Mouse (Mus musculus) CD4-positive, CD25-positive, alpha-beta regulatory T cell, adult 4 months (primary cell): Measurements from ENCODE around the gene Hist1h2ao. TPM values are rescaled to one million over a fixed set of nuclear protein-coding genes. Genes with fewer than 3 reads are reported as not detected.
"Not testable (repeated sequence)": the region's sequence is repeated elsewhere in the genome, so short reads cannot be mapped to it uniquely, and the experiment has no call there.

ENCODE experiments used
- ATAC-seq: one replicate; pipeline ENCODE4 v1.8.0; 2017
- polyA plus RNA-seq, 2 experiments: library from polyadenylated mRNA; unstranded; fragments of 100-300 nt; shearing (Covaris generic); gene quantifications; one replicate each; pipeline ENCODE4 v1.2.1; 2017

Gene Hist1h2ao
- polyA plus RNA-seq, 2 experiments from 2014 or later: not detected

DNA sequence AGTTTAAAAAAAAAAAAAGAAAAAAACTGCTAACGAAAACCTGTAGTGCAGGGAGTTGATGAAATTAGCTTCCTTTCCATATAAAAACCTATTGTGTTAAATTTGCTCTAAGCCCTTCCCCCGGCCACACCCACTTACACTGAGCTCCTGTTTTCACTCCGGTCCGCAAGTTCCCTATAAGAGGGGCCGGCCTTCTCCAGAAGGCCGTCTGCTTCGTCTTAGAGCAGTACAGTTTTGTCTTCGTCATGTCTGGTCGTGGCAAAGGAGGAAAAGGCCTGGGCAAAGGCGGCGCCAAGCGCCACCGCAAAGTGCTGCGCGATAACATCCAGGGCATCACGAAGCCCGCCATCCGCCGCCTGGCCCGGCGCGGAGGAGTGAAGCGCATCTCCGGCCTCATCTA lies 1.3 kb downstream of the Hist1h2ao start, which contains the start of gene Hist1h4m:
Hist1h4m (plus strand) TSS at position 208 of the 400 bp plus-strand sequence.
- peak; percentile 46 for ATAC-seq

GRCm38 (mm10) chr13:21812092-21812491 lies 1.8 kb downstream of the Hist1h2ao start:
- ATAC-seq: not testable (repeated sequence)

- peak; percentile 64 for ATAC-seq
These were observed 10.0 kb downstream of the Hist1h2ao start for GRCm38 (mm10) chr13:21820082-21820890.

DNA sequence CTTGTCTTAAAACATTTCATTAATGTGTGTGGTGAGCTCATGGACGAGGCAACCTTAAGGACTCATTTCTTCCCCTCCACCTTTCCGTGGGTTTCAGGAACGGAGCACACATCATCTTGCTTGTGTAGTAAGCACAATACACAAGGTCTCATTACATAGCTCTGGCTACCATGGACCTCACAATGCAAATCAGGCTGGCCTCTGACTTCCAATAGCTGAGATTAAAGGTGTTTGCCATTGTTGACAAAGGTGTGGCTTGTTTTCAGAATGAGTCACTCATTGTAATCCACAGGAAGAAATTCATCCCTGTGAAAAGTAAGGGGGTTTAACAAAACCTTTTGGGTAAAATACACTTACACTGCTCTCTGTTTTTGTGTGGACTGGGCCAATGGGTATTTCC lies 18.2 kb downstream of the Hist1h2ao start:
- no peak for ATAC-seq

GRCm38 (mm10) chr13:21830344-21830743 lies 20.1 kb downstream of the Hist1h2ao start:
- no peak for ATAC-seq

- peak; percentile 59 for ATAC-seq
These were observed 21.4 kb downstream of the Hist1h2ao start, which contains the start of gene Hist1h4n for GRCm38 (mm10) chr13:21831418-21832394. Hist1h4n (minus strand) TSS chr13:21832196.

GRCm38 (mm10) chr13:21833461-21833860 lies 23.2 kb downstream of the Hist1h2ao start, which contains the start of the genes Hist1h2ap and Hist1h2br:
Hist1h2ap (minus strand) TSS chr13:21833507.
Hist1h2br (plus strand) TSS chr13:21833743.
- peak; percentile 82 for ATAC-seq

DNA sequence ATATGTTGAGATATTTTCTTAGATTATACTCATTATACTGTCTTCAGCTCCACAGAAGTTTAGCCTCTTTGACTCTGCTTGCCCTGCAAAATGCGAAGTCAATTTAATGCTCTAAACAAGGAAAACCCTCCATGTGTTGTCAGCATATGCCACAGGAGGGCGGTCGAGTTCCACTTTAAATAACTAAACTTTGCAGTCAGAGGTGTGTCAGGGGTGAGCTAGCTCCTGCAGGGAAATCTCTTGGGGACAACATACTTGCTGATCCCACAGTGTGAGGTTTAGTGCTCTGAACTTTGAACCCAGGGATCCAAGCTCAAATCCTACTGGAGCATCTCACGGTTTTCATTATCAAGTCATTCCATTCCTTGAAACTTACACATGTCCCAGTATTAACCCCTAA lies 30.2 kb downstream of the Hist1h2ao start:
- ATAC-seq: peak; percentile 94

DNA sequence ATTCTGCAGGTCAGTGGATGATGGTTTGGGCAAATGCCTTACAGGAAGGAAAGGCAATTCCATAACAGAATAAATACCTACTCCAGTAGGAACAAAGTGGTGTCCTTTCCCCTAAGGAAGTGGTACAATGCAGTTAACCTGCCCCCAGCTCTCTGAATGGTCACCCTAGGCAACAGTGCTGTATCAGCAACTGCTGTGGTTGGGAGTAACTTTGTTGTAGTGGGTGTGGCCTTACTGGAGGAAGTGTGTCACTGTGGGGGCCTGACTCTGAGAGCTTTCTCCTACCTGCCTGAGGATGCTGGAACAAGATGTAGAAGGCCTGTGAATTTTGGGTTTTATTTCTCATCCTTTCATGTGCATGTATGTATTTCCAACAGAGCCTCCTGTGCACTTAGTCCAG lies 36.1 kb downstream of the Hist1h2ao start:
- peak; percentile 45 for ATAC-seq

GRCm38 (mm10) chr13:21847883-21848282 lies 37.6 kb downstream of the Hist1h2ao start:
- no peak for ATAC-seq

DNA sequence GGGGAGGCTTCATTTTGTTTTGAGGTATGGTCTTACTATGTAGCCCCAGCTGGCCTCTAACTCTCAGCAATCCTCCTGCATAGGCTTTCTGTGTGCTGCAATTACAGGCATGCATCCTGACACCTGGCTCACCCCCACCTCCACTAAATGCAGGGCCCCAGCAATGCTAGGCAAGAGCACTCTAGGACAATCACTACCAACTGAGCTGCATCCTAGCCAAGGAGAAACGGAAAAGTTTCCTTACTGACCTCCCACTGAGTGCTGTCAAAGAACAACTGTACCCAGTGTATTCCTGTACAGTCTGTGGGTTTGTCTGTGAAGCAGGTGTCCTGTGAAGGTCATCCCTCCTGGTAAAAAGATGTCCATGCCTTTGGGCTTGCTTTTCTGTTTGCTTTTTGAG lies 40.4 kb downstream of the Hist1h2ao start:
- not testable (repeated sequence) for ATAC-seq

DNA sequence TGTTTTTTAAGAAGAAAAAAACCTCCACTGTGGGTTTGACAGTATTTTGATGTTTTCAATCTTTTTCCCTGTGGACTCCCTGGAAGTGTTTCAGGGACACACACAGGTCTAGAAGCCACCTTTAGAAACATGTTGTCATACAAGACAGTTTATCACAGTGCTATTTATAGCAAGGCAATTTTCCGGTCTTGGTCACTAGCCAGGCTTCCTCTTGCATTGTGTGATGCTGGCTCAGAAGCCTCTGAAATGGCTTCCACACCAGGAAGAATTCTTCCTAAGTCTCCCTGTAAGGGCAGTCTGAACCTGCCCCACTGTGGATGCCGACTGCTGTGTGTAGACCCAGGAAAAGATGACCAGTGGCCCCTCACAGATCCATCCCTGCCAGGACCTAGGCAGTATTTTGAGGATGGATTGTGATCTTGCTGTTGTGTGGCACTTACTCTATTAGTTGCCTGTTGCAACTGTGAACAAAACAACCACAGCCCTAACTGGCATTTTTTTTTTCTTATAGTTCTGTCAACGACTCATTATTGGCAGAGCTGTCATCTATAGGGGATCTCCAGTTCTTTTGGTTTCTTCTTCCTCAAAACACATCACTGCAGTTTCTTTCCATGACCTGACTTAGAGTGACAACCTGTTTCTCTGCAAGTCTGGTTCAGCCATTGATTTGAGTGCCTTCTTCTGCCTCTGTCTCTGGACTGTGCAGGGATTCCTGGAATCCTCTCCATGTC lies 42.1 kb downstream of the Hist1h2ao start:
- no peak for ATAC-seq

DNA sequence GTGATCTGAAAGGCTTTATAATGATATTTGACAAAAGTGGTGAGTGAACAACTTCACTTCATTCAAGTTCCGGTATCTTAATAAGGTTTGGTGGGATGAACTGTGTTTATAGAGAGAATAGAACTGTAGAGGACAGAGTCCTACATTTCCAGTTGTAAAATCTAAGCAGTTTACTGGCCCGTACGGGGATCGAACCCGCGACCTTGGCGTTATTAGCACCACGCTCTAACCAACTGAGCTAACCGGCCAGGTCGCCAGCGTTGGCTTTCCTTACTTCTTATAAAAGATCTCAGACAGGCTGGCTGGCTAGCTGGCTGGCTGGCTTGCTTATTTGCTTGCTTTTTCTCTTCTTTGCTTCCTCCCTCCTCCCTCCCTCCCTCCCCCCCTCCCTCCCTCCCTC lies 44.9 kb downstream of the Hist1h2ao start:
- peak; percentile 23 for ATAC-seq

GRCm38 (mm10) chr13:21855698-21856162 lies 45.5 kb downstream of the Hist1h2ao start:
- no peak for ATAC-seq

Other genes starting within 250 kb of the Hist1h2ao start
- gene Olfr1364, start 228.7 kb upstream of the Hist1h2ao start, polyA plus RNA-seq: not detected
- not detected for gene Olfr1362, start 196.4 kb upstream of the Hist1h2ao start, polyA plus RNA-seq
- not detected for gene Olfr11, start 167.9 kb upstream of the Hist1h2ao start, polyA plus RNA-seq
- gene Olfr1361, start 147.1 kb upstream of the Hist1h2ao start, polyA plus RNA-seq: not detected
- not detected for gene Olfr1360, start 133.1 kb upstream of the Hist1h2ao start, polyA plus RNA-seq
- not detected for gene Olfr1359, start 112.4 kb upstream of the Hist1h2ao start, polyA plus RNA-seq
- not detected for gene Hist1h2bl, start 94.3 kb upstream of the Hist1h2ao start, polyA plus RNA-seq
- 10 to 100 TPM in 1 of 2 experiments, not detected in 1; 41.5 TPM for gene Hist1h2ai, start 94.0 kb upstream of the Hist1h2ao start, polyA plus RNA-seq
- gene Hist1h3h, start 92.8 kb upstream of the Hist1h2ao start, polyA plus RNA-seq: 1 to 10 TPM; 2.1 to 2.5 TPM
- 1 to 10 TPM; 1.8 to 2.5 TPM for gene Hist1h2bm, start 88.4 kb upstream of the Hist1h2ao start, polyA plus RNA-seq
- not detected for gene Hist1h4j, start 75.4 kb upstream of the Hist1h2ao start, polyA plus RNA-seq
- 10 to 100 TPM in 1 of 2 experiments, 1 to 10 TPM in 1; 8.2 to 16.8 TPM for gene Hist1h4k, start 60.0 kb upstream of the Hist1h2ao start, polyA plus RNA-seq
- 1 to 10 TPM in 1 of 2 experiments, not detected in 1; 2.1 TPM for gene Hist1h2ak, start 56.6 kb upstream of the Hist1h2ao start, polyA plus RNA-seq
- gene Hist1h2bn, start 56.3 kb upstream of the Hist1h2ao start, polyA plus RNA-seq: 1 to 10 TPM in 1 of 2 experiments, not detected in 1; 5.6 TPM
- 1 to 10 TPM; 3.6 to 5.1 TPM for gene Hist1h1b, start 29.8 kb upstream of the Hist1h2ao start, polyA plus RNA-seq
- not detected for gene Hist1h3i, start 27.1 kb upstream of the Hist1h2ao start, polyA plus RNA-seq
- 1 to 10 TPM in 1 of 2 experiments, not detected in 1; 8.0 TPM for gene Hist1h2an, start 23.2 kb upstream of the Hist1h2ao start, polyA plus RNA-seq
- not detected for gene Hist1h2bp, start 23.0 kb upstream of the Hist1h2ao start, polyA plus RNA-seq
- 1 to 10 TPM; 4.9 to 6.4 TPM for gene Hist1h2bq, start 268 bp upstream of the Hist1h2ao start, polyA plus RNA-seq
- 10 to 100 TPM in 1 of 2 experiments, not detected in 1; 21.4 TPM for gene Hist1h4m, start 1.3 kb downstream of the Hist1h2ao start, polyA plus RNA-seq
- 10 to 100 TPM in 1 of 2 experiments, not detected in 1; 12.8 TPM for gene Hist1h4n, start 21.7 kb downstream of the Hist1h2ao start, polyA plus RNA-seq
- 100 to 1,000 TPM in 1 of 2 experiments, 10 to 100 TPM in 1; 94.5 to 115 TPM for gene Hist1h2ap, start 23.0 kb downstream of the Hist1h2ao start, polyA plus RNA-seq
- gene Hist1h2br, start 23.3 kb downstream of the Hist1h2ao start, polyA plus RNA-seq: 1 to 10 TPM; 4.7 to 6.5 TPM
- gene Zfp184, start 134.6 kb downstream of the Hist1h2ao start, polyA plus RNA-seq: under 1 TPM in 1 of 2 experiments, not detected in 1; 0.37 TPM
- gene Pom121l2, start 170.7 kb downstream of the Hist1h2ao start, polyA plus RNA-seq: not detected
- gene Prss16, start 199.3 kb downstream of the Hist1h2ao start, polyA plus RNA-seq: under 1 TPM in 1 of 2 experiments, not detected in 1; 0.74 TPM
- gene Hist1h2ah, start 225.1 kb downstream of the Hist1h2ao start, polyA plus RNA-seq: not detected
- 1 to 10 TPM in 1 of 2 experiments, not detected in 1; 4.8 TPM for gene Hist1h2bk, start 225.4 kb downstream of the Hist1h2ao start, polyA plus RNA-seq
- 1 to 10 TPM; 5.4 to 6.7 TPM for gene Hist1h4i, start 230.9 kb downstream of the Hist1h2ao start, polyA plus RNA-seq
- gene Hist1h2ag, start 232.5 kb downstream of the Hist1h2ao start, polyA plus RNA-seq: not detected
- 1 to 10 TPM; 3.8 to 9.5 TPM for gene Hist1h2bj, start 232.7 kb downstream of the Hist1h2ao start, polyA plus RNA-seq